Mouse (Mus musculus): ENCODE measurements at regions not wholly inside any gene's neighbourhood (a gene's known extent, or its start where the extent isn't known, plus 50 kb on each side); places are given as distances from the start of the nearest gene placed in this dataset.

- peak in 1 of 2 experiments; percentile 9 for DNase-seq
- no peak overlapping the region for H3K4me3 ChIP-seq (replicated peaks; ENCODE audit: insufficient read depth, low read depth, low read length)
- H3K27me3 ChIP-seq (ENCODE audit: control insufficient read depth, insufficient read depth, low read length) = no peaks in the 10 kb centered on the region
- no peaks in the 10 kb centered on the region for H3K4me1 ChIP-seq (ENCODE audit: control insufficient read depth, insufficient read depth, low read length)
- no peak overlapping the region for H3K27ac ChIP-seq (ENCODE audit: insufficient read depth, low read length)
- TF ChIP-seq CTCF (IDR thresholded peaks at IDR 0.05; ENCODE audit: borderline replicate concordance, insufficient read depth, low read depth, low read length) (no peak), POLR2A (IDR thresholded peaks at IDR 0.05; ENCODE audit: borderline replicate concordance, insufficient read depth, low read length) (no peak)
These were observed 78.8 kb downstream of the Zfp619 start for GRCm38 (mm10) chr7:39596403-39596802.

GRCm38 (mm10) chr7:39613767-39614166, 96.2 kb downstream of the Zfp619 start:
- DNase-seq = no peak
- Histone ChIP-seq H3K4me1 (ENCODE audit: control insufficient read depth, insufficient read depth, low read length) (no peaks in the 10 kb centered on the region), H3K4me3 (replicated peaks; ENCODE audit: insufficient read depth, low read depth, low read length) (no peak overlapping the region), H3K27ac (ENCODE audit: insufficient read depth, low read length) (no peak overlapping the region), H3K27me3 (ENCODE audit: control insufficient read depth, insufficient read depth, low read length) (no peaks in the 10 kb centered on the region)
- TF ChIP-seq CTCF (IDR thresholded peaks at IDR 0.05; ENCODE audit: borderline replicate concordance, insufficient read depth, low read depth, low read length) (no peak), POLR2A (IDR thresholded peaks at IDR 0.05; ENCODE audit: borderline replicate concordance, insufficient read depth, low read length) (no peak)
- 80% methylated on average over 4 of the region's 4 CpGs for WGBS

- Histone ChIP-seq H3K4me3 (replicated peaks; ENCODE audit: insufficient read depth, low read depth, low read length) (no peak overlapping the region), H3K27me3 (ENCODE audit: control insufficient read depth, insufficient read depth, low read length) (no peaks in the 10 kb centered on the region), H3K4me1 (ENCODE audit: control insufficient read depth, insufficient read depth, low read length) (no peaks in the 10 kb centered on the region), H3K27ac (ENCODE audit: insufficient read depth, low read length) (no peak overlapping the region)
- TF ChIP-seq POLR2A (IDR thresholded peaks at IDR 0.05; ENCODE audit: borderline replicate concordance, insufficient read depth, low read length) (no peak), CTCF (IDR thresholded peaks at IDR 0.05; ENCODE audit: borderline replicate concordance, insufficient read depth, low read depth, low read length) (no peak)
- WGBS = 86% methylated on average over 2 of the region's 2 CpGs
- no peak for DNase-seq
These were observed 97.5 kb downstream of the Zfp619 start for GRCm38 (mm10) chr7:39615092-39615491.

- Histone ChIP-seq H3K27me3 (ENCODE audit: control insufficient read depth, insufficient read depth, low read length) (no peaks in the 10 kb centered on the region), H3K4me3 (replicated peaks; ENCODE audit: insufficient read depth, low read depth, low read length) (no peak overlapping the region), H3K27ac (ENCODE audit: insufficient read depth, low read length) (no peak overlapping the region), H3K4me1 (ENCODE audit: control insufficient read depth, insufficient read depth, low read length) (no peaks in the 10 kb centered on the region)
- TF ChIP-seq CTCF (IDR thresholded peaks at IDR 0.05; ENCODE audit: borderline replicate concordance, insufficient read depth, low read depth, low read length) (no peak), POLR2A (IDR thresholded peaks at IDR 0.05; ENCODE audit: borderline replicate concordance, insufficient read depth, low read length) (no peak)
- no peak for DNase-seq
- WGBS = 84% methylated on average over 2 of the region's 2 CpGs
These were observed 104.2 kb downstream of the Zfp619 start for GRCm38 (mm10) chr7:39621796-39622195.

GRCm38 (mm10) chr7:39632836-39633235, 115.3 kb downstream of the Zfp619 start:
- H3K27ac ChIP-seq (ENCODE audit: insufficient read depth, low read length) = no peak overlapping the region
- 3% methylated on average over 3 of the region's 3 CpGs for WGBS
- H3K27me3 ChIP-seq (ENCODE audit: control insufficient read depth, insufficient read depth, low read length) = no peaks in the 10 kb centered on the region
- no peak overlapping the region for H3K4me3 ChIP-seq (replicated peaks; ENCODE audit: insufficient read depth, low read depth, low read length)
- H3K4me1 ChIP-seq (ENCODE audit: control insufficient read depth, insufficient read depth, low read length) = no peaks in the 10 kb centered on the region
- DNase-seq = peak in 1 of 2 experiments; percentile 9
- TF ChIP-seq POLR2A (IDR thresholded peaks at IDR 0.05; ENCODE audit: borderline replicate concordance, insufficient read depth, low read length) (no peak), CTCF (IDR thresholded peaks at IDR 0.05; ENCODE audit: borderline replicate concordance, insufficient read depth, low read depth, low read length) (no peak)

- WGBS = 62% methylated on average over 4 of the region's 4 CpGs
- Histone ChIP-seq H3K4me1 (ENCODE audit: control insufficient read depth, insufficient read depth, low read length) (no peaks in the 10 kb centered on the region), H3K27me3 (ENCODE audit: control insufficient read depth, insufficient read depth, low read length) (no peaks in the 10 kb centered on the region), H3K27ac (ENCODE audit: insufficient read depth, low read length) (no peak overlapping the region), H3K4me3 (replicated peaks; ENCODE audit: insufficient read depth, low read depth, low read length) (no peak overlapping the region)
- DNase-seq = no peak
- TF ChIP-seq POLR2A (IDR thresholded peaks at IDR 0.05; ENCODE audit: borderline replicate concordance, insufficient read depth, low read length) = no peak
- TF ChIP-seq CTCF (IDR thresholded peaks at IDR 0.05; ENCODE audit: borderline replicate concordance, insufficient read depth, low read depth, low read length) = no peak
These were observed 124.8 kb downstream of the Zfp619 start for GRCm38 (mm10) chr7:39642333-39642732.

GRCm38 (mm10) chr7:39643323-39643722, 125.8 kb downstream of the Zfp619 start:
- no peak for TF ChIP-seq CTCF (IDR thresholded peaks at IDR 0.05; ENCODE audit: borderline replicate concordance, insufficient read depth, low read depth, low read length)
- TF ChIP-seq POLR2A (IDR thresholded peaks at IDR 0.05; ENCODE audit: borderline replicate concordance, insufficient read depth, low read length) = no peak
- Histone ChIP-seq H3K27me3 (ENCODE audit: control insufficient read depth, insufficient read depth, low read length) (no peaks in the 10 kb centered on the region), H3K4me1 (ENCODE audit: control insufficient read depth, insufficient read depth, low read length) (no peaks in the 10 kb centered on the region), H3K4me3 (replicated peaks; ENCODE audit: insufficient read depth, low read depth, low read length) (no peak overlapping the region), H3K27ac (ENCODE audit: insufficient read depth, low read length) (no peak overlapping the region)
- no peak for DNase-seq
- WGBS = 30% methylated on average over 1 of the region's 1 CpGs

- H3K4me3 ChIP-seq (replicated peaks; ENCODE audit: insufficient read depth, low read depth, low read length) = no peak overlapping the region
- DNase-seq = no peak
- no peak overlapping the region for H3K27ac ChIP-seq (ENCODE audit: insufficient read depth, low read length)
- no peaks in the 10 kb centered on the region for H3K4me1 ChIP-seq (ENCODE audit: control insufficient read depth, insufficient read depth, low read length)
- H3K27me3 ChIP-seq (ENCODE audit: control insufficient read depth, insufficient read depth, low read length) = no peaks in the 10 kb centered on the region
- 71% methylated on average over 6 of the region's 6 CpGs for WGBS
- TF ChIP-seq POLR2A (IDR thresholded peaks at IDR 0.05; ENCODE audit: borderline replicate concordance, insufficient read depth, low read length) (no peak), CTCF (IDR thresholded peaks at IDR 0.05; ENCODE audit: borderline replicate concordance, insufficient read depth, low read depth, low read length) (no peak)
These were observed 133.0 kb downstream of the Zfp619 start for GRCm38 (mm10) chr7:39650483-39651102.

Data from cerebellum, adult 2 months (tissue).